8 mouse cellular contexts compared by ENCODE assay signal in genomic region chr2:85198011-85198965, GRCm38 (mm10). TPM values are rescaled to one million over a fixed set of nuclear protein-coding genes. Genes with fewer than 3 reads are reported as not detected.
DNase-seq lines count a peak whose midpoint lies in the region; ATAC-seq and TF ChIP-seq lines count a peak whose summit lies in the region.

No protein-coding gene starts in this region.

- no peak overlapping the region for H3K9ac ChIP-seq in liver, embryonic 11.5 days (ENCODE audit: low read depth, low read length)
- H3K9ac ChIP-seq in liver, embryonic 12.5 days: no peak overlapping the region
- H3K9ac ChIP-seq in forebrain, embryonic 16.5 days (replicated peaks; ENCODE audit: low read depth, low read length): peak overlapping the region; percentile 68
- no peak overlapping the region for H3K9ac ChIP-seq in intestine, postnatal 0 days (ENCODE audit: low read depth, low read length)
- no peak overlapping the region for H3K9ac ChIP-seq in stomach, embryonic 15.5 days

- H3K4me1 ChIP-seq in liver, embryonic 11.5 days (replicated peaks; ENCODE audit: control insufficient read depth, insufficient read depth, low read length): no peaks in the 10 kb centered on the region
- H3K4me1 ChIP-seq in liver, embryonic 12.5 days: no peaks in the 10 kb centered on the region
- peaks cover 3% of the 10 kb centered on the region; the same call in 1 of the 2 replicates for H3K4me1 ChIP-seq in forebrain, embryonic 16.5 days (replicated peaks; ENCODE audit: control insufficient read depth, insufficient read depth, low read length)
- H3K4me1 ChIP-seq in intestine, postnatal 0 days (replicated peaks; ENCODE audit: control insufficient read depth, insufficient read depth, low read length): no peaks in the 10 kb centered on the region
- peaks cover 3% of the 10 kb centered on the region; the same call in 1 of the 2 replicates for H3K4me1 ChIP-seq in stomach, embryonic 15.5 days

- peaks cover 2% of the 10 kb centered on the region; the same call in 1 of the 2 replicates for H3K27me3 ChIP-seq in liver, embryonic 11.5 days (replicated peaks; ENCODE audit: control insufficient read depth, insufficient read depth, low read length)
- peaks cover 28% of the 10 kb centered on the region for H3K27me3 ChIP-seq in liver, embryonic 12.5 days (replicated peaks)
- H3K27me3 ChIP-seq in forebrain, embryonic 16.5 days (replicated peaks; ENCODE audit: control insufficient read depth, insufficient read depth, low read length): no peaks in the 10 kb centered on the region
- no peaks in the 10 kb centered on the region for H3K27me3 ChIP-seq in intestine, postnatal 0 days (replicated peaks; ENCODE audit: control insufficient read depth, insufficient read depth, low read length)
- H3K27me3 ChIP-seq in stomach, embryonic 15.5 days (replicated peaks): 0 out of 2 replicates have a peak, but pooled peaks cover 3% of the 10 kb centered on the region

- no peak overlapping the region for H3K4me3 ChIP-seq in liver, embryonic 11.5 days (ENCODE audit: low read depth, low read length)
- no peak overlapping the region for H3K4me3 ChIP-seq in liver, embryonic 12.5 days
- H3K4me3 ChIP-seq in forebrain, embryonic 16.5 days (replicated peaks; ENCODE audit: low read length): peak overlapping the region; percentile 45
- peak overlapping the region; percentile 9; the same call in 1 of the 2 replicates for H3K4me3 ChIP-seq in intestine, postnatal 0 days (ENCODE audit: low read depth, low read length)
- H3K4me3 ChIP-seq in stomach, embryonic 15.5 days (replicated peaks): peak overlapping the region; percentile 25

- H3K9me3 ChIP-seq in liver, embryonic 11.5 days (ENCODE audit: control insufficient read depth, low read length): no peaks in the 10 kb centered on the region
- no peaks in the 10 kb centered on the region for H3K9me3 ChIP-seq in liver, embryonic 12.5 days (replicated peaks)
- no peaks in the 10 kb centered on the region for H3K9me3 ChIP-seq in forebrain, embryonic 16.5 days (ENCODE audit: control insufficient read depth, low read length)
- H3K9me3 ChIP-seq in intestine, postnatal 0 days (ENCODE audit: control insufficient read depth): no peaks in the 10 kb centered on the region
- no peaks in the 10 kb centered on the region for H3K9me3 ChIP-seq in stomach, embryonic 15.5 days

- H3K4me2 ChIP-seq in liver, embryonic 11.5 days: peak overlapping the region; percentile 28
- H3K4me2 ChIP-seq in liver, embryonic 12.5 days: no peak overlapping the region
- H3K4me2 ChIP-seq in forebrain, embryonic 16.5 days (ENCODE audit: low read length): peak overlapping the region; percentile 55
- peak overlapping the region; percentile 49 for H3K4me2 ChIP-seq in intestine, postnatal 0 days (replicated peaks; ENCODE audit: low read depth)
- H3K4me2 ChIP-seq in stomach, embryonic 15.5 days: peak overlapping the region; percentile 47

- WGBS in liver, embryonic 11.5 days: 8% methylated on average over 24 of the region's 24 CpGs
- WGBS in liver, embryonic 12.5 days (ENCODE audit: insufficient replicate concordance): 7% methylated on average over 24 of the region's 24 CpGs
- 1% methylated on average over 24 of the region's 24 CpGs for WGBS in forebrain, embryonic 16.5 days
- WGBS in intestine, postnatal 0 days: 5% methylated on average over 24 of the region's 24 CpGs
- WGBS in stomach, embryonic 15.5 days: 4% methylated on average over 24 of the region's 24 CpGs

- H3K36me3 ChIP-seq in liver, embryonic 11.5 days (ENCODE audit: control insufficient read depth, insufficient read depth, low read length): no peaks in the 10 kb centered on the region
- H3K36me3 ChIP-seq in liver, embryonic 12.5 days: no peaks in the 10 kb centered on the region
- no peaks in the 10 kb centered on the region for H3K36me3 ChIP-seq in forebrain, embryonic 16.5 days (ENCODE audit: control insufficient read depth, insufficient read depth)
- H3K36me3 ChIP-seq in intestine, postnatal 0 days (ENCODE audit: control insufficient read depth, insufficient read depth): no peaks in the 10 kb centered on the region
- no peaks in the 10 kb centered on the region for H3K36me3 ChIP-seq in stomach, embryonic 15.5 days

- no peak for DNase-seq in liver, embryonic 11.5 days (ENCODE audit: low spot score)
- DNase-seq in mesoderm, embryonic 11.5 days (ENCODE audit: low read depth, low spot score): peak; percentile 34
- DNase-seq in urinary bladder, postnatal 25 days (ENCODE audit: low spot score): no peak
- DNase-seq in urinary bladder, postnatal 14 days (ENCODE audit: low spot score): no peak

- no peak overlapping the region for H3K27ac ChIP-seq in liver, embryonic 11.5 days (ENCODE audit: low read depth, low read length)
- no peak overlapping the region for H3K27ac ChIP-seq in liver, embryonic 12.5 days
- peak overlapping the region; percentile 74 for H3K27ac ChIP-seq in forebrain, embryonic 16.5 days (ENCODE audit: low read length)
- H3K27ac ChIP-seq in intestine, postnatal 0 days (ENCODE audit: low read depth, low read length): no peak overlapping the region
- H3K27ac ChIP-seq in stomach, embryonic 15.5 days: no peak overlapping the region

- no peak for TF ChIP-seq CTCF in intestine, postnatal 0 days (IDR thresholded peaks at IDR 0.05; ENCODE audit: low read depth)

- ATAC-seq in liver, embryonic 11.5 days (replicated peaks; ENCODE audit: low FRiP score): no peak
- ATAC-seq in liver, embryonic 12.5 days: no peak
- peak; percentile 84 for ATAC-seq in forebrain, embryonic 16.5 days
- ATAC-seq in intestine, postnatal 0 days: no peak
- ATAC-seq in stomach, embryonic 15.5 days (ENCODE audit: insufficient read depth, low FRiP score, low read depth): 0 out of 2 replicates have a peak, but pooled peaks have one; percentile 27

RNA-seq across cellular contexts. Expression of gene Lrrc55, which starts 1.3 kb away (rescaled TPM):
- 0.32 and 0.51 TPM in 2 replicates for polyA plus RNA-seq in liver, embryonic 11.5 days (2014; fragmentation: Nextera tagmentation; extraction: Ambion mirVana)
- polyA plus RNA-seq in liver, embryonic 12.5 days (2016; fragmentation: Nextera tagmentation; extraction: Ambion mirVana): 0.05 and 0.11 TPM in 2 replicates
- polyA plus RNA-seq in forebrain, embryonic 16.5 days (2015; fragmentation: Nextera tagmentation; extraction: Ambion mirVana): 12.3 and 14.9 TPM in 2 replicates
- polyA plus RNA-seq in intestine, postnatal 0 days (2015; fragmentation: Nextera tagmentation; extraction: Ambion mirVana): 1.4 TPM in 2 replicates
- polyA plus RNA-seq in stomach, embryonic 15.5 days (2015; fragmentation: Nextera tagmentation; extraction: Ambion mirVana): 2.8 and 3.5 TPM in 2 replicates

Comparison
In these comparisons a context has a peak if more than half of its experiments do, and no peak if none do; other contexts are left out.
1. ATAC-seq: peak in forebrain, embryonic 16.5 days (single experiment) and stomach, embryonic 15.5 days (single experiment); none in liver, embryonic 11.5 days (single experiment), liver, embryonic 12.5 days (single experiment) and intestine, postnatal 0 days (single experiment).
2. H3K4me3 ChIP-seq: peak in forebrain, embryonic 16.5 days (single experiment), intestine, postnatal 0 days (single experiment) and stomach, embryonic 15.5 days (single experiment); none in liver, embryonic 11.5 days (single experiment) and liver, embryonic 12.5 days (single experiment).